Mouse (Mus musculus): ENCODE data around the gene Lrig2. TPM values are rescaled to one million over a fixed set of nuclear protein-coding genes. Genes with fewer than 3 reads are reported as not detected.

Gene Lrig2
- polyA plus RNA-seq, 1 experiment, result 4.8 TPM

- TF ChIP-seq SRF (IDR thresholded peaks at IDR 0.05; ENCODE audit: control insufficient read depth, insufficient read length, low read depth) (no peak), REST (IDR thresholded peaks at IDR 0.05; ENCODE audit: insufficient read depth, insufficient read length) (no peak), MYOD1 (IDR thresholded peaks at IDR 0.05; ENCODE audit: control insufficient read depth in 1 of 3, insufficient read length in 2 of 3, low read depth in 2 of 3) (no peak)
- H3K4me2 ChIP-seq (ENCODE audit: low read depth), result no peak overlapping the region
- H3K27me3 ChIP-seq (ENCODE audit: control insufficient read depth, insufficient read depth, insufficient read length), result no peaks in the 10 kb centered on the region
Observed at GRCm38 (mm10) chr3:104399296-104400045, 112.2 kb downstream of the Lrig2 start.

GRCm38 (mm10) chr3:104397316-104397715 lies 114.4 kb downstream of the Lrig2 start:
- Histone ChIP-seq H3K79me2 (ENCODE audit: control insufficient read depth, insufficient read depth) (no peaks in the 10 kb centered on the region), H3K4me3 (no peak overlapping the region), H3K4me2 (ENCODE audit: low read depth) (no peak overlapping the region), H3ac (ENCODE audit: control insufficient read depth, insufficient read length) (no peak overlapping the region), H3K36me3 (ENCODE audit: control insufficient read depth, insufficient read depth) (no peaks in the 10 kb centered on the region), H3K27me3 (ENCODE audit: control insufficient read depth, insufficient read depth, insufficient read length) (no peaks in the 10 kb centered on the region)
- no peak for TF ChIP-seq E2F4 (IDR thresholded peaks at IDR 0.05; ENCODE audit: insufficient read depth)
- no peak for TF ChIP-seq POLR2A (IDR thresholded peaks at IDR 0.05; ENCODE audit: insufficient read length, low read depth)
- TF ChIP-seq POLR2AphosphoS2 (IDR thresholded peaks at IDR 0.05; ENCODE audit: insufficient read length, low read depth), result no peak
- TF ChIP-seq TCF3 (IDR thresholded peaks at IDR 0.05; ENCODE audit: insufficient read length, low read depth), result no peak
- TF ChIP-seq CEBPB (IDR thresholded peaks at IDR 0.05; ENCODE audit: insufficient read depth, poor library complexity, severe bottlenecking), result no peak
- TF ChIP-seq SRF (IDR thresholded peaks at IDR 0.05; ENCODE audit: control insufficient read depth, insufficient read length, low read depth), result no peak
- no peak for TF ChIP-seq TCF12 (IDR thresholded peaks at IDR 0.05; ENCODE audit: insufficient read depth, poor library complexity, severe bottlenecking)
- TF ChIP-seq MYOG (IDR thresholded peaks at IDR 0.05; ENCODE audit: control insufficient read depth in 1 of 3, insufficient read depth in 1 of 3, insufficient read length in 2 of 3, low read depth in 2 of 3), result no peak
- TF ChIP-seq MAX (IDR thresholded peaks at IDR 0.05; ENCODE audit: low read depth), result no peak
- no peak for TF ChIP-seq USF1 (IDR thresholded peaks at IDR 0.05; ENCODE audit: low read depth)
- TF ChIP-seq MYOD1 (IDR thresholded peaks at IDR 0.05; ENCODE audit: control insufficient read depth in 1 of 3, insufficient read length in 2 of 3, low read depth in 2 of 3), result no peak
- TF ChIP-seq REST (IDR thresholded peaks at IDR 0.05; ENCODE audit: insufficient read depth, insufficient read length), result no peak

More at GRCm38 (mm10) chr3:104399296-104400045, 112.2 kb downstream of the Lrig2 start:
- Histone ChIP-seq H3ac (ENCODE audit: control insufficient read depth, insufficient read length) (no peak overlapping the region), H3K4me3 (no peak overlapping the region), H3K79me2 (ENCODE audit: control insufficient read depth, insufficient read depth) (no peaks in the 10 kb centered on the region), H3K36me3 (ENCODE audit: control insufficient read depth, insufficient read depth) (no peaks in the 10 kb centered on the region)

- TF ChIP-seq USF1 (IDR thresholded peaks at IDR 0.05; ENCODE audit: low read depth), result no peak
- TF ChIP-seq TCF12 (IDR thresholded peaks at IDR 0.05; ENCODE audit: insufficient read depth, poor library complexity, severe bottlenecking), result no peak
- Histone ChIP-seq H3K4me3 (no peak overlapping the region), H3ac (ENCODE audit: control insufficient read depth, insufficient read length) (no peak overlapping the region), H3K79me2 (ENCODE audit: control insufficient read depth, insufficient read depth) (no peaks in the 10 kb centered on the region), H3K4me2 (ENCODE audit: low read depth) (no peak overlapping the region), H3K36me3 (ENCODE audit: control insufficient read depth, insufficient read depth) (no peaks in the 10 kb centered on the region), H3K27me3 (ENCODE audit: control insufficient read depth, insufficient read depth, insufficient read length) (no peaks in the 10 kb centered on the region)
Observed at GRCm38 (mm10) chr3:104396736-104397081, 115.0 kb downstream of the Lrig2 start.

- Histone ChIP-seq H3K36me3 (ENCODE audit: control insufficient read depth, insufficient read depth) (no peaks in the 10 kb centered on the region), H3K4me3 (no peak overlapping the region), H3K4me2 (ENCODE audit: low read depth) (no peak overlapping the region), H3K27me3 (ENCODE audit: control insufficient read depth, insufficient read depth, insufficient read length) (no peaks in the 10 kb centered on the region), H3K79me2 (ENCODE audit: control insufficient read depth, insufficient read depth) (no peaks in the 10 kb centered on the region), H3ac (ENCODE audit: control insufficient read depth, insufficient read length) (no peak overlapping the region)
- TF ChIP-seq TCF12 (IDR thresholded peaks at IDR 0.05; ENCODE audit: insufficient read depth, poor library complexity, severe bottlenecking), result no peak
- no peak for TF ChIP-seq TCF3 (IDR thresholded peaks at IDR 0.05; ENCODE audit: insufficient read length, low read depth)
- TF ChIP-seq POLR2A (IDR thresholded peaks at IDR 0.05; ENCODE audit: insufficient read length, low read depth), result no peak
- TF ChIP-seq MYOG (IDR thresholded peaks at IDR 0.05; ENCODE audit: control insufficient read depth in 1 of 3, insufficient read depth in 1 of 3, insufficient read length in 2 of 3, low read depth in 2 of 3), result no peak
- no peak for TF ChIP-seq POLR2AphosphoS2 (IDR thresholded peaks at IDR 0.05; ENCODE audit: insufficient read length, low read depth)
- TF ChIP-seq CEBPB (IDR thresholded peaks at IDR 0.05; ENCODE audit: insufficient read depth, poor library complexity, severe bottlenecking), result no peak
- no peak for TF ChIP-seq MYOD1 (IDR thresholded peaks at IDR 0.05; ENCODE audit: control insufficient read depth in 1 of 3, insufficient read length in 2 of 3, low read depth in 2 of 3)
- TF ChIP-seq USF1 (IDR thresholded peaks at IDR 0.05; ENCODE audit: low read depth), result no peak
- TF ChIP-seq REST (IDR thresholded peaks at IDR 0.05; ENCODE audit: insufficient read depth, insufficient read length), result no peak
- TF ChIP-seq MAX (IDR thresholded peaks at IDR 0.05; ENCODE audit: low read depth), result no peak
- no peak for TF ChIP-seq E2F4 (IDR thresholded peaks at IDR 0.05; ENCODE audit: insufficient read depth)
- TF ChIP-seq SRF (IDR thresholded peaks at IDR 0.05; ENCODE audit: control insufficient read depth, insufficient read length, low read depth), result no peak
Observed at GRCm38 (mm10) chr3:104396067-104396735, 115.5 kb downstream of the Lrig2 start.

- TF ChIP-seq CEBPB (IDR thresholded peaks at IDR 0.05; ENCODE audit: insufficient read depth, poor library complexity, severe bottlenecking) (no peak), MYOD1 (IDR thresholded peaks at IDR 0.05; ENCODE audit: control insufficient read depth in 1 of 3, insufficient read length in 2 of 3, low read depth in 2 of 3) (peak in 2 of 3 experiments; percentile 59 to 84), MYOG (IDR thresholded peaks at IDR 0.05; ENCODE audit: control insufficient read depth in 1 of 3, insufficient read depth in 1 of 3, insufficient read length in 2 of 3, low read depth in 2 of 3) (peak in 2 of 3 experiments; percentile 65 to 85)
- H3K4me2 ChIP-seq (ENCODE audit: low read depth), result peak overlapping the region; percentile 18
- H3K4me3 ChIP-seq, result no peak overlapping the region
- H3K27me3 ChIP-seq (ENCODE audit: control insufficient read depth, insufficient read depth, insufficient read length), result no peaks in the 10 kb centered on the region
- H3K79me2 ChIP-seq (ENCODE audit: control insufficient read depth, insufficient read depth), result no peaks in the 10 kb centered on the region
- H3K36me3 ChIP-seq (ENCODE audit: control insufficient read depth, insufficient read depth), result no peaks in the 10 kb centered on the region
- H3ac ChIP-seq (ENCODE audit: control insufficient read depth, insufficient read length), result no peak overlapping the region
Observed at GRCm38 (mm10) chr3:104390072-104390471, 121.6 kb downstream of the Lrig2 start.

Data from myocyte (in vitro differentiated cells).